Mouse (Mus musculus) gastrocnemius, postnatal 36 days (tissue): ENCODE data around the gene Smok2a. TPM values are rescaled to one million over a fixed set of nuclear protein-coding genes. Genes with fewer than 3 reads are reported as not detected.
"Not testable (repeated sequence)": the region's sequence is repeated elsewhere in the genome, so short reads cannot be mapped to it uniquely, and the experiment has no call there.

Experiments
- DNase-seq, 2 experiments: peaks; one replicate each; pipeline ENCODE4 v3.0.0; 2022
- intact Hi-C: fragments of 180-260 bp; cut with DNase I; formaldehyde crosslinking; loops from one replicate; pipeline ENCODE4 v1.15.1; 2025
- total RNA-seq, 2 experiments: library from RNA; stranded (reverse); gene quantifications; 2 replicates each; pipeline ENCODE4 v1.2.3; 2021

Smok2a gene
- total RNA-seq, 2 experiments from 2014 or later, result not detected

- intact Hi-C loops, result no loop called here
- DNase-seq, result peak; percentile 34 to 55
These were observed 8.7 kb upstream of the Smok2a start for GRCm38 (mm10) chr17:13212136-13212850.

DNA sequence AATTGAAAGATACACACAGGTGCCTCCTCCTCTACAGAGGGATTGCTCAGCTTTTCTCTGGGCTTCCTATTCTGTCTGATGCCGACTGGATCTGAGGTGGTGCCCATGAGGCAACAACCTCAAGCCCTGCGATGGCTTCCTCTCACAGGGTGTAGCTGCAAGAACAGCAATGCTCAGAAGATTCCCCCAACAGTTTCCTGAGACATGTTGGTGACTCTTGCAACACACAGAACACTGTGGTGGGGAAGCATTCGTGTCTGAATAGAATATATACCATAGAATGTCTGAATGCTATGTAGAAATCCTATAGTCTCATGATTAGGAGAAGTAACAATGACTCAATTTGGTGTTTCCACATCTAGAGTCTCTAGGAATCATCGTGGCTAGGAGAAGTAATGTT, 6.8 kb upstream of the Smok2a start:
- DNase-seq, result peak in 1 of 2 experiments; percentile 11
- intact Hi-C loops, result no loop called here

DNA sequence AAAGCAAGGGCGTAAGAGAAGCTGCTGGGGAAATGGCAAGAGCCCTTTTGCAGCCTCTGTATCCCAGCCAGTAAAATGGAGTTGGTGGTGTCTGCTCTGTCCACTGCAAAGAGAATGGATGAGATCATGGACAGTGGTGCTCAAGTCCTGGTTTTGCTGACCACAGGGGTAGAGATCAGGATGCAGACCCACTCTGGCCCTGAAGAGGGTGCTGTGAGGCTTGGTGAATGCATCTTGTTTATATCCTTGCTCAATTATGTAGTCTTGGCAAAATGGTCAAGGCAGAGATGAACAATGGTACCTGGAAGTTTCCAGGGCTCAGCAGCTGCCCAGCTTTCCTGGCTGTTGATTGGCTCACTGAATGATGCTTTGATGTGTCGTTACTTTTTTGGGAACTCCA, 5.4 kb upstream of the Smok2a start:
- intact Hi-C loops, result no loop called here
- DNase-seq, result peak in 1 of 2 experiments; percentile 19

- DNase-seq, result not testable (repeated sequence)
These were observed 933 bp downstream of the Smok2a start for GRCm38 (mm10) chr17:13221921-13222320.

GRCm38 (mm10) chr17:13229957-13230356, 9.0 kb downstream of the Smok2a start, which contains the start of gene Smok2b:
Gene Smok2b, plus strand, starts transcription at chr17:13230257.
- DNase-seq, result peak in 1 of 2 experiments; percentile 9
- intact Hi-C loops, result not testable (repeated sequence)

More at GRCm38 (mm10) chr17:13221921-13222320, 933 bp downstream of the Smok2a start:
- intact Hi-C loops, result not testable (repeated sequence)

DNA sequence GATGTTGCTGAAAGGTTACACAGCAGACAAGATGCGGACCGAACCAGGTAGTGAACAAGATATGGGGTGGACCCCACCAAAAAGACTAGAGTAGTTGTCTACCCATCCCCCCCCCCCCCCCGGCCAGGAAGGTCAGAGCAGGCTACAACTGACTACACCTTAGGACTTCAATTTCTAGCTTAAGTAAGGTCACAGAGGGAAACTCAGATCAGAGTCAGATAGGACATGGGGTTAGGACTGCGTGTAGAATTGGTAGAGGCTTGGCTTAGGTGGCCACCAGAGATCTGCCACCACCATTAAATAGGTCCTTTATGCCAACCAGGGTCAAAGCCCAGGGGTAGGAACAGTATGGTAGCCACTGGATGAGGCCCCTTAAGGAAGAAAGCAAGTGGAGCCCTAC, 18.5 kb downstream of the Smok2a start:
- DNase-seq, intact Hi-C loops: not testable (repeated sequence)

- intact Hi-C loops, result not testable (repeated sequence)
- peak in 1 of 2 experiments; percentile 10 for DNase-seq
These were observed 20.1 kb downstream of the Smok2a start for GRCm38 (mm10) chr17:13240807-13241727.

GRCm38 (mm10) chr17:13254786-13255185, 33.8 kb downstream of the Smok2a start:
- intact Hi-C loops, DNase-seq: not testable (repeated sequence)

Other genes with a start within 250 kb of the Smok2a start
- gene Wtap, start 227.0 kb upstream of the Smok2a start, total RNA-seq, result 10 to 100 TPM; 22.4 to 25.6 TPM
- 100 to 1,000 TPM; 433 to 444 TPM for gene Sod2, start 214.3 kb upstream of the Smok2a start, total RNA-seq
- not detected for gene Gpr31b, start 168.9 kb upstream of the Smok2a start, total RNA-seq
- under 1 TPM; 0.32 to 0.74 TPM for gene Tcp10b, start 160.1 kb upstream of the Smok2a start, total RNA-seq
- gene Unc93a, start 89.4 kb upstream of the Smok2a start, total RNA-seq, result not detected
- gene Smok2b, start 9.1 kb downstream of the Smok2a start, total RNA-seq, result not detected
- gene Tcp10c, start 133.4 kb downstream of the Smok2a start, total RNA-seq, result not detected